Mouse (Mus musculus) C2C12 (cell line): ENCODE data around the gene Cebpe.

Source experiments
- CTCF ChIP-seq: IDR thresholded peaks from one replicate; pipeline ENCODE4 v1.5.1; 2011; ENCODE audit not compliant: control insufficient read depth, insufficient read depth, insufficient read length
- USF1 ChIP-seq: IDR thresholded peaks from one replicate; pipeline ENCODE4 v1.6.1; 2011; ENCODE audit warnings: low read depth, mild to moderate bottlenecking, control low read depth, moderate library complexity

DNA sequence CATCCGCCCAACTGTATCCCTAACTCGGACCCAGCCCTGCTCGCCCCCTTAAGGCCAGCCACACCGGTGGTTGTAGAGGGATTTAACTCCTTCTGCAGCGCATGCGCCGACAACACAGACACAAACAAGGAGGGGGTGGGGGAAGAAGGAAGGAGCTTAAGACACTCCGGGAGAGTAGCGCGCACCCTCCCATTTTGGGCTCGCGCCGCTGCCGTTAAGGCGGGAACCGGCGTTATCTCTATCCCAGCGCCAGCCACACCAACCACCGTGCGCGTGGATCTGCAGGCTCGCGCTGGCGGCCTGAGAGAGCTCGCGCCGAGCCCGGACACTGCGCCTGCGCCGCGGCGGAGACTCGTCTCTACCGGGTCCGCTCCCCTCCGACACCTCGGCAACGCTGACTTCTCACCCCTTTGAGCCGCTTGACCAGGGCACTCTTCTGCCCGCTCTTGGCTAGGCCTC, 25.9 kb downstream of the Cebpe start, which contains the start of gene 1700123O20Rik:
- no peak for TF ChIP-seq USF1
- TF ChIP-seq CTCF: no peak
